Mouse (Mus musculus): ENCODE measurements around the gene Atp2a1. TPM values are rescaled to one million over a fixed set of nuclear protein-coding genes. Genes with fewer than 3 reads are reported as not detected.

Atp2a1 gene
- total and polyA plus RNA-seq, 3 experiments = 0.04 to 0.47 TPM; not detected in 1

DNA sequence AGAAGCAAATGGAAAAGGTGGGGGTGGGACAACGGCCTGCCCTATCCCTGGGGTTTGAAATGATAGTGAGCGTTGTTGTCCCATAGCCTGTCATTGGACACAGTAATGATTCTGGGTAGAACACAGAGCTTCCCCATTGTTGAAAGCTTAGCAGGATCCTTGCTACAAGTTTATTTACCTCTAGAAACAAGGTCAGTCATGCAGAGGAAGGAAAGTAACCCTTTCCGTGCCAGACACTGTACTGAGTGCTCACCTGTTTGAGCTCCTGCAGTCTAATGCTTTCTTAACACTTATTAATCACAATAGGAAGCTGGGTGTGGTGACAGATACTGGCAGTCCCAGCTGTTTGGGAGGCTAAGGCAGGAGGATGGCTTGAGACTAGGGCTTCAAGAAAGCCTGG is 27.1 kb downstream of the Atp2a1 start:
- Histone ChIP-seq H3K9ac (ENCODE audit: control insufficient read depth, low read depth, low read length, poor library complexity, severe bottlenecking) (no peak overlapping the region), H3K4me1 (ENCODE audit: control insufficient read depth in 1 of 2, insufficient read depth in 2 of 2, low read length in 2 of 2) (no peaks in the 10 kb centered on the region), H3K27ac (ENCODE audit: control insufficient read depth, low read depth, low read length) (no peak overlapping the region), H3K79me2 (ENCODE audit: control insufficient read depth, insufficient read depth, low read length, poor library complexity) (no peaks in the 10 kb centered on the region), H3K9me3 (replicated peaks; ENCODE audit: insufficient read depth, low read length) (no peaks in the 10 kb centered on the region), H3K36me3 (ENCODE audit: control insufficient read depth in 1 of 2, insufficient read depth in 2 of 2, low read length in 2 of 2) (no peaks in the 10 kb centered on the region), H3K27me3 (ENCODE audit: control insufficient read depth in 1 of 2, insufficient read depth in 2 of 2, low read length in 2 of 2) (no peaks in the 10 kb centered on the region), H3K4me3 (ENCODE audit: control insufficient read depth in 1 of 2, insufficient read depth in 1 of 2, low read depth in 2 of 2, low read length in 2 of 2) (no peak overlapping the region)
- no peak for DNase-seq (ENCODE audit: low read depth, low spot score)
- TF ChIP-seq MEF2A (IDR thresholded peaks at IDR 0.05; ENCODE audit: extremely low read depth, insufficient replicate concordance, low read depth, low read length, poor library complexity, severe bottlenecking) = no peak
- no peak for TF ChIP-seq MAX (IDR thresholded peaks at IDR 0.05; ENCODE audit: low read length)
- TF ChIP-seq MAFK (IDR thresholded peaks at IDR 0.05; ENCODE audit: borderline replicate concordance, low read depth, low read length) = no peak
- TF ChIP-seq MYC (IDR thresholded peaks at IDR 0.05; ENCODE audit: low read depth, low read length) = no peak
- TF ChIP-seq ZMIZ1 (IDR thresholded peaks at IDR 0.05; ENCODE audit: low read depth, low read length) = no peak
- TF ChIP-seq NELFE (IDR thresholded peaks at IDR 0.05; ENCODE audit: low read depth, low read length) = no peak
- TF ChIP-seq GABPA (IDR thresholded peaks at IDR 0.05; ENCODE audit: low read depth, low read length) = no peak
- TF ChIP-seq POLR2A (IDR thresholded peaks at IDR 0.05; ENCODE audit: control insufficient read depth in 1 of 2, insufficient read depth in 1 of 2, low read depth in 1 of 2, low read length in 2 of 2, poor library complexity in 1 of 2) = no peak
- TF ChIP-seq BHLHE40 (IDR thresholded peaks at IDR 0.05; ENCODE audit: borderline replicate concordance, low read depth, low read length) = no peak
- TF ChIP-seq SIN3A (IDR thresholded peaks at IDR 0.05; ENCODE audit: low read length) = no peak
- no peak for TF ChIP-seq CHD2 (IDR thresholded peaks at IDR 0.05; ENCODE audit: low read length)
- no peak for TF ChIP-seq POLR2AphosphoS5 (IDR thresholded peaks at IDR 0.05; ENCODE audit: borderline replicate concordance, low read depth, low read length)
- no peak for TF ChIP-seq TBP (IDR thresholded peaks at IDR 0.05; ENCODE audit: low read depth, low read length)
- TF ChIP-seq TCF12 (IDR thresholded peaks at IDR 0.05; ENCODE audit: low read depth, low read length) = no peak
- no peak for TF ChIP-seq CTCF (IDR thresholded peaks at IDR 0.05 in 2 of 3, conservative IDR thresholded peaks at IDR 0.05 in 1 of 3; ENCODE audit: control insufficient read depth in 1 of 3, insufficient read depth in 1 of 3, low read depth in 2 of 3, low read length in 3 of 3, poor library complexity in 1 of 3, severe bottlenecking in 1 of 3)
- TF ChIP-seq GATA1 (IDR thresholded peaks at IDR 0.05; ENCODE audit: low read depth, low read length) = no peak
- TF ChIP-seq TAL1 (IDR thresholded peaks at IDR 0.05; ENCODE audit: low read length) = no peak
- no peak for TF ChIP-seq POLR2AphosphoS2 (IDR thresholded peaks at IDR 0.05; ENCODE audit: low read length)
- no peak for TF ChIP-seq JUND (IDR thresholded peaks at IDR 0.05; ENCODE audit: low read depth, low read length)

DNA sequence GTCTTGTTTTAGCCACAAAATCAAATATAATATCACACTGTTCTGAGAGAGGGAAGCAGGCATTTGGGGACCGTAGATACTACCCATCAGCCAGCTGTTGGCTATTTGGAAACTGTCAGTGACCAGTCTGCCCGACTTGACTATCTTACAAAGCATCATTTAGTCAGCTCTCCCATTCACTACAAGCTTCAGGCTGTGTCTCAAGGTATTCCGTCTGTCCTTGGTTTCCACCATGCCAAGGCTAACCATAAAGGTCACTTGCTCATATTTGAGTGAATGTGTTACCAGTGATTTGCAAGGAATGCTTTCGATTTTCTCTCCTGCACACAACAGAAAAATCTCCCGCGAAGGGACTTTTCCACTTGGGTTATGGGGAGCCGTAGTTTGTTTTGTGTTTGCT is 28.2 kb downstream of the Atp2a1 start:
- TF ChIP-seq HCFC1 (IDR thresholded peaks at IDR 0.05; ENCODE audit: low read depth, low read length) (no peak), MEF2A (IDR thresholded peaks at IDR 0.05; ENCODE audit: extremely low read depth, insufficient replicate concordance, low read depth, low read length, poor library complexity, severe bottlenecking) (no peak), SMC3 (IDR thresholded peaks at IDR 0.05; ENCODE audit: low read depth, low read length) (no peak), NELFE (IDR thresholded peaks at IDR 0.05; ENCODE audit: low read depth, low read length) (no peak), POLR2AphosphoS2 (IDR thresholded peaks at IDR 0.05; ENCODE audit: low read length) (no peak), CTCF (IDR thresholded peaks at IDR 0.05 in 2 of 3, conservative IDR thresholded peaks at IDR 0.05 in 1 of 3; ENCODE audit: control insufficient read depth in 1 of 3, insufficient read depth in 1 of 3, low read depth in 2 of 3, low read length in 3 of 3, poor library complexity in 1 of 3, severe bottlenecking in 1 of 3) (no peak), ETS1 (IDR thresholded peaks at IDR 0.05; ENCODE audit: low read depth, low read length) (no peak), MAFK (IDR thresholded peaks at IDR 0.05; ENCODE audit: borderline replicate concordance, low read depth, low read length) (no peak), RCOR1 (IDR thresholded peaks at IDR 0.05; ENCODE audit: low read depth, low read length) (no peak), ZMIZ1 (IDR thresholded peaks at IDR 0.05; ENCODE audit: low read depth, low read length) (no peak), RAD21 (IDR thresholded peaks at IDR 0.05; ENCODE audit: low read depth, low read length) (no peak), ZKSCAN1 (IDR thresholded peaks at IDR 0.05; ENCODE audit: low read depth, low read length) (no peak), MAZ (IDR thresholded peaks at IDR 0.05; ENCODE audit: low read depth, low read length) (no peak), KAT2A (conservative IDR thresholded peaks at IDR 0.05; ENCODE audit: low read depth, low read length) (no peak), TBP (IDR thresholded peaks at IDR 0.05; ENCODE audit: low read depth, low read length) (no peak), E2F4 (IDR thresholded peaks at IDR 0.05; ENCODE audit: borderline replicate concordance, low read depth, low read length) (no peak), EP300 (IDR thresholded peaks at IDR 0.05; ENCODE audit: low read depth in 1 of 2, low read length in 2 of 2) (no peak)
- Histone ChIP-seq H3K4me1 (ENCODE audit: control insufficient read depth in 1 of 2, insufficient read depth in 2 of 2, low read length in 2 of 2) (no peaks in the 10 kb centered on the region), H3K27me3 (ENCODE audit: control insufficient read depth in 1 of 2, insufficient read depth in 2 of 2, low read length in 2 of 2) (no peaks in the 10 kb centered on the region)

More for the DNA sequence above, 28.2 kb downstream of the Atp2a1 start:
- Histone ChIP-seq H3K9ac (ENCODE audit: control insufficient read depth, low read depth, low read length, poor library complexity, severe bottlenecking) (no peak overlapping the region), H3K79me2 (ENCODE audit: control insufficient read depth, insufficient read depth, low read length, poor library complexity) (no peaks in the 10 kb centered on the region), H3K27ac (ENCODE audit: control insufficient read depth, low read depth, low read length) (no peak overlapping the region), H3K36me3 (ENCODE audit: control insufficient read depth in 1 of 2, insufficient read depth in 2 of 2, low read length in 2 of 2) (no peaks in the 10 kb centered on the region), H3K9me3 (replicated peaks; ENCODE audit: insufficient read depth, low read length) (no peaks in the 10 kb centered on the region), H3K4me3 (ENCODE audit: control insufficient read depth in 1 of 2, insufficient read depth in 1 of 2, low read depth in 2 of 2, low read length in 2 of 2) (no peak overlapping the region)
- no peak for DNase-seq (ENCODE audit: low read depth, low spot score)
